Mouse (Mus musculus): ENCODE measurements around the gene Tex44.

The Tex44 gene

GRCm38 (mm10) chr1:86426128-86426527 lies at the start of gene Tex44, which contains the start of gene Nmur1:
Gene Tex44 (plus strand): TSS chr1:86426329.
Gene Nmur1 (minus strand): TSS chr1:86426228.
- no peak for DNase-seq (ENCODE audit: low spot score)

DNA sequence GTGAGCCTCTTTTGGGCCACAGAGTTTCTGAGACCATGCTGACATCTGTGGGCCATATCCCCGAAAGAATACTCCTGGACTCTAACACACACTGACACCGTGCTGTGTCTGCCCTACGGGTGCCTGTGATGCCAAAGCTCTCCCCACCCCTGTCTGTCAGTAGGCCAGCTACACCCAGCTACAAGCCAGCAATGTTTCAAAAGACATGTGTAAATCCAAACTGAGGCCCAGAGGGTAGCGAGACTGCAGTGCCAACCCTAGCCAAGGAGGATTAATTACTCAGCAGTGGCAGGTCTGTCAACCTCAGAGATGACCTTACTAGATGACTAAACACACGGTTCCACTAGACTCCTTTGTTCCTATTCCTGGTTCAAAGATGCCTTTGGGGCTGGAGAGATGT lies 49.8 kb upstream of the Tex44 start:
- no peak for DNase-seq (ENCODE audit: low spot score)

GRCm38 (mm10) chr1:86378662-86379061 lies 47.5 kb upstream of the Tex44 start:
- DNase-seq (ENCODE audit: low spot score), result no peak

- DNase-seq (ENCODE audit: low spot score), result no peak
These were observed 47.0 kb upstream of the Tex44 start for GRCm38 (mm10) chr1:86379161-86379569.

GRCm38 (mm10) chr1:86381027-86381426 lies 45.1 kb upstream of the Tex44 start:
- DNase-seq (ENCODE audit: low spot score), result peak; percentile 14

DNA sequence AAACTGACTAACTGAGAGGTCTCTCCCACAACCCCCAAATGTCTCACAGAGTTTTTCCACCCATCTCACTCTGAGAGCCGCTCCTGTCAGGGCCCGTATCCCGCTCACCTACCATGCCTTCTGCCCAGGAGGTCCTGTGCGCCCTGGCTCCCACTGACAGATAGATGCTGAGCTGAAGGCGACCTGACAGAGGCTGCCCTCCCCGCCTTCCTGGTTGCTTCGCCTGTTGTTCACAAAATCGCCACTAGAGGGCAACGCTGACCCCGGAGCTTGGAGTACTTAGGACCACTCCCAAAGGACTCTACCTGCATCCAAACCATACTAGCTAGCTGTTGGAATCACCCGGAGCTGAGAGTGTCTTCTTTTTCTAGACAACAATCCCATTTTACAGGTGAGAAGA lies 36.9 kb upstream of the Tex44 start:
- DNase-seq (ENCODE audit: low spot score), result peak; percentile 70

- peak; percentile 57 for DNase-seq (ENCODE audit: low spot score)
These were observed 34.7 kb upstream of the Tex44 start for GRCm38 (mm10) chr1:86391425-86391824.

GRCm38 (mm10) chr1:86393219-86393618 lies 32.9 kb upstream of the Tex44 start:
- DNase-seq (ENCODE audit: low spot score), result no peak

DNA sequence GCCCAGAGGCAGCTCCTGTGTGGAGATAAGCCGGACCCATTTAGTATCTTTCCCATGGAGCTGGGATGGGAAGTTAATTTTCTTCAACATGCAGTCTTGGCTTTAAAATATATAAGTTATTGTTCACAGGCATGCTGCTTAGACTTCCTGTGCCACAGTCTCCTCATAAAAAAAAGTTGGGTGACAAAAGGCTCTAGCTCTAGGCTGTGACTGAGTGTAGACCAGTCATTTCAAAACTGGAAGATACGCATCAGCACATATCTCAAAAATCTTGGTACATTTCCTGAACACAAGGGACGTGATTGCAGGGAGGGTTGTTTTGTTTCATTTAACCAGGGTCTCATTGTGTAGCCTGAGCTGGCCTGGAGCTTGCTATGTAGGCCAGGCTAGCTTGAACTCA lies 31.9 kb upstream of the Tex44 start:
- no peak for DNase-seq (ENCODE audit: low spot score)

DNA sequence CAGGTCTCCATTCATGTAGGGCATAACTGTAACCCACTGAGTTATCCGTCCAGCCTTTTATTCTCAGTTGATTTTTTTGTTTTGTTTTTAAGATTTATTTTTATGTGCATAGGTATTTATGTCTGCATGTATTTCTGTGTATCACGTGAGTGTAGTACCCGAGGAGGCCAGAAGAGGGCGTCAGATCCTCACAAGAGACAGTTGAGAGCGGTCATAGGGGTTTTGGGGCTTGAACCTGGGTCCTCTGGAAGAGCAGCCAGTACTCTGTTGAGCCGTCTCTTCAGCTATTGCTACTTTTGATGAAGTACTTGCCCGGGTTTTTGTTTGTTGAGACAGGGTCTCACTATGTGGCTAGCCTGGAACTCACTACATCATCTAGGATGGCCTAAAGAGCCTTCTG lies 30.2 kb upstream of the Tex44 start:
- DNase-seq (ENCODE audit: low spot score), result no peak

GRCm38 (mm10) chr1:86397621-86398020 lies 28.5 kb upstream of the Tex44 start:
- no peak for DNase-seq (ENCODE audit: low spot score)

- no peak for DNase-seq (ENCODE audit: low spot score)
These were observed 27.9 kb upstream of the Tex44 start for GRCm38 (mm10) chr1:86398222-86398621.

DNA sequence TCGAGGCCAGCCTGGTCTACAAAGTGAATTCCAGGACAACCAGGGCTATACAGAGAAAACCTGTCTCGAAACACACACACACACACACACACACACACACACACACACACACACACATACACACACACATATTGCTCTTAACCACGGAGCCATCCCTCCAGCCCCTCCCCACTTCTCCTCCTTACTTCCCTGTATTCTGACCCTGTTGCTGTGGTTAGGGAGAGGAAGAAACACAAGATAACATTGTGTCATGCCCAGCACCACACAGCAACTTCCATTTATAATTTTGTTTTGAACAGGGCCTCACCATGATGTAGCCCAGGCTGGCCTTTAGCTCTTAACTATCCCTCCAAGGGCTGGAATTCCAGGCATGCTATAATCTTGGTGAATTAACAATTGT lies 26.8 kb upstream of the Tex44 start:
- DNase-seq (ENCODE audit: low spot score), result no peak

DNA sequence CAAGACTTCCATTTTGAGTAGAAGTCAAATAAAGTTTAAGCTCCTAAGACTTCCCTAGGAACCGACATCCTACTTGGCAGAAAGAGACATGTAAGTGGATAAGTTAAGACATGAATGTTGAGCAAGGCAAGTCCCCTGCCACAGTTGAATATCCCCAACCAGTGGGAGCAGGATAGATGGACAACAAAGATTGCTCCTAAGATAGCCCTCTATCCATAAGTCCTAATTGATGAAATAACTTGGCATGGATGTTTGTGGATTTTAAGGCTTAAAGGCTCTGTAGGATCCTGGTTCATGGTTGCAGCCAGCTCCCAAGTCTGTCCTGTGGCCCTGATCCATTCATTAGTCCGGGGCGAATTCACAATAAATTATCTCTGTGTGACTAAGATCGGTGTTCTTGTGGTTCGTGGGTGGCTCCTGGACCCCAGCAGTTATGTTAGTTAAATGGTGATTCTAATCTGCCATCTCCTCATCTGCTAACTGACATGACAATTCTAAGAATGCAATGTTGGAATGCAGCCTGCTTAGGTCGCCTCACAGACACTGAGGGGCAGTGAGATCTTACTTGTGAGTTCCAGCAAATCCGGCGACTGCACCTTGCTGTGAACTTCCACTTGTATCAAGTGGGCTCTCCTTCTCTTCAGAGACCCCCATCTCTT lies 25.9 kb upstream of the Tex44 start:
- no peak for DNase-seq (ENCODE audit: low spot score)

GRCm38 (mm10) chr1:86404834-86405233 lies 21.3 kb upstream of the Tex44 start:
- DNase-seq (ENCODE audit: low spot score), result no peak

- no peak for DNase-seq (ENCODE audit: low spot score)
These were observed 19.8 kb upstream of the Tex44 start for GRCm38 (mm10) chr1:86406313-86406712.

DNA sequence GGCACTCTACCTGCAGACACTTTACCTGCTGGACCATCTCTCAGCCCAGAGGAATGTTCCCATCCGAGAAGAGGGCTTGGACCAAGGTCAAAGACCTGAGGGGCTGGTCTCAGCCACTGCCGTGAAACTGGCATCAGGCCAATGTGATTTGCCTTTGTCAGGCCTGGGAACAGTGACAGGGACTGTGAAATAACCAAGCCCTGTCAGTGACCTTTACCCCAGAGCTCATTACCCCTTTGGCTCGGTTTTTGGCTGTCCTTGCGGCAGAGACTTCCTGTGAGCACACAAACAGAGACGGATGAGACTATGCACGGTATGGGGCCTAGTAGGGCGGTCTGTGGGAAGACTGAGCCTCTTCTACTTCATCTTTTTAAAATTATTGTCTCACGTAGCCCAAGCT lies 19.2 kb upstream of the Tex44 start:
- no peak for DNase-seq (ENCODE audit: low spot score)

GRCm38 (mm10) chr1:86408515-86408914 lies 17.6 kb upstream of the Tex44 start:
- DNase-seq (ENCODE audit: low spot score), result no peak

GRCm38 (mm10) chr1:86409476-86409875 lies 16.7 kb upstream of the Tex44 start:
- no peak for DNase-seq (ENCODE audit: low spot score)

- DNase-seq (ENCODE audit: low spot score), result no peak
These were observed 11.4 kb upstream of the Tex44 start for GRCm38 (mm10) chr1:86414715-86415114.

GRCm38 (mm10) chr1:86415144-86415543 lies 11.0 kb upstream of the Tex44 start:
- no peak for DNase-seq (ENCODE audit: low spot score)

DNA sequence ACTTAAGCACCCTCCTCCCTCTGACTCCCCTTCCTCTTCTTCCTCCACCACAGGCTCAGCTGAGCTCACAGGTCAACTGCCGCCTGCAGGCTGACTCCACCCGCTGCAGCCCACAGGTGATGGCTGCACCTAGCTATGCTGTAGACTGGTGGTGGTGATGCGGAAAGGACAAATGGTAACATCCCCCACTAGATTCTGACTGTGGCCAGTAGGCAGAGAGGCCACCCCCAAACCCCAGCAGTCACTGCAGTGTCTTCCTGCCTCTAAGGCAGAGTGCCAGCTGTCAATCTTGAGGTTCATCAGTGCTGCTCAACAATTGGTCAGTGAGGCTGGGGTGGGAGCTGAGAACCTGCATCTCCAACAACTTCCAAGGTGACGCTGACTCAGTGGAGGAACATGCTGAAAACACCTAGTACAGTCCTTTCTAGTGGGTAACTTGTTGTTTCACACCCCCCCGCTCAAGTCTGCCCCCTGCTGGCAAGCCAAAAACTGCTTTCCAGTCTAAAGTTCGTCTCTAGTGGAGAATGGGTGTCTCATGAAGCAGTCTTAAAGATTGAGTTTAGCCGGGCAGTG lies 10.4 kb upstream of the Tex44 start:
- DNase-seq (ENCODE audit: low spot score), result peak; percentile 18

- DNase-seq (ENCODE audit: low spot score), result peak; percentile 51
These were observed 9.8 kb upstream of the Tex44 start for GRCm38 (mm10) chr1:86416321-86416720.

DNA sequence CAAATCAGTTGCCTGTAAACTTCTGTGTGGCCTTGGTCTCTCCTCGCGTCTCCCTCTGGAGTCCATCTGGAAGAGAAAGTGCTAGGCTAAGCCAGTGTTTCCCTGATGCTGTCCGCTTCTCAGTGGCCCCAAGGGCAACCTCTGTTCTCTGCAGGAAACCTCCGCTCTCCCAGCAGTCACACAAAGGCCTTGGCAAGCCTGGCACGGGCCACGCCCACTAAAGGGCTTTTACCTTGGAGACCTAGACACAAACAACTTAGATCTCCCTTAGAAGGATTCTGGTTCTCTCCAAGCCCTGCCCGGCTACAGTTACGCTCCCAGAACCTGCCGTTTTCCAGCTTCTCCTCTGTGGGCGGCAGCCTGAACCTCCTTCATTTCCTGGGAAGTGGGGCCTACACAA lies 5.1 kb upstream of the Tex44 start:
- peak; percentile 14 for DNase-seq (ENCODE audit: low spot score)
